Mouse (Mus musculus): ENCODE data around the gene Vkorc1l1. TPM values are rescaled to one million over a fixed set of nuclear protein-coding genes. Genes with fewer than 3 reads are reported as not detected.
"Not testable (repeated sequence)": the region's sequence is repeated elsewhere in the genome, so short reads cannot be mapped to it uniquely, and the experiment has no call there.

The Vkorc1l1 gene
- polyA plus RNA-seq, 1 experiment from 2014 or later = 32.4 TPM

DNA sequence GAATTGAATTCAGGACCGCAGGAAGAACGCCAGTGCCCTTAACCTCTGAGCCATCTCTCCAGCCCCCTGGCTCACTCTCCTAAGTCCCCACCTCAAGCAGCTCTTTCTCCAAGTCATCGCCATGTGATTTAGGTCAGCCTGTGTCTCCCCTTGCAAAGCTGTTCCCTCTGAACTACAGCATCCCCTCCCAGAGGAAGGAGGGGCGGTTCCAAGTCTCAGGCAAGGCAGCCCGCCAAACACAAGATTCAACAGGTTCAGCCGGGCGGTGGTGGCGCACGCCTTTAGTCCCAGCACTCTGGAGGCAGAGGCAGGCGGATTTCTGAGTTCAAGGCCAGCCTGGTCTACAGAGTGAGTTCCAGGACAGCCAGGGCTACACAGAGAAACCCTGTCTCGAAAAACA, 26.3 kb upstream of the Vkorc1l1 start:
- 87% methylated on average over 11 of the region's 11 CpGs for WGBS
- not testable (repeated sequence) for H3K4me2 ChIP-seq (replicated peaks)

DNA sequence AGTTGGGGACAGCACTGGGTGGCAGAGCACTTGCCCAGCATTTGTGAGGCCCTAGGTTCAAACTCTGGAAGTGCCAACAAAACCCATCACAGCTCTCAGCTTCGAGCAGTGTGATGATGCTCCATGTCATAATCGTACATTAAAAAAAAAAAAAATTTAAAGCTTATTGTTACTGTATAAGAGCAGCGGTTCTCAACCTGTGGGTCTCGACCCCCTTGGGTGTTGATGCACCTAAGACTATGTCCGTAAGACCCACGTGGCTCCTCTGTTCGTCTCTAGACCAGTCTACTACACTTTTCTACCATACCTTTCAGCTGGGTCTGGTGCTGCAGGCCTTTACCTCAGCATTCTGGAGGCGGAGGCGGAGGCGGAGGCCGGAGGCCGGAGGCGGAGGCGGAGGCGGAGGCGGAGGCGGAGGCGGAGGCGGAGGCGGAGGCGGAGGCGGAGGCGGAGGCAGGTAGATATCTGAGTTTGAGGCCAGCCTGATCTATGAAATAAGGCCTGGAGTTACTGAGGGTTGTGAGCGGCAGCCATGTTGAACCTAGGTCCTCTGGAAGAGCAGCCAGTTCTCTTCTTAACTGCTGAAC, 23.6 kb upstream of the Vkorc1l1 start:
- no peak overlapping the region for H3K4me3 ChIP-seq (replicated peaks; ENCODE audit: low read length)

More for the DNA sequence above, 26.3 kb upstream of the Vkorc1l1 start:
- ATAC-seq (ENCODE audit: low FRiP score); H3K4me1 ChIP-seq (replicated peaks; ENCODE audit: control insufficient read depth, insufficient read depth, low read length); H3K9me3 ChIP-seq (ENCODE audit: control insufficient read depth, low read length); H3K36me3 ChIP-seq (replicated peaks; ENCODE audit: control insufficient read depth, insufficient read depth); H3K9ac ChIP-seq; DNase-seq (ENCODE audit: low spot score); H3K4me3 ChIP-seq (replicated peaks; ENCODE audit: low read length); H3K27ac ChIP-seq; H3K27me3 ChIP-seq (ENCODE audit: control insufficient read depth, insufficient read depth, low read length): not testable (repeated sequence)

GRCm38 (mm10) chr5:129918752-129919151, 23.0 kb upstream of the Vkorc1l1 start:
- H3K27me3 ChIP-seq (ENCODE audit: control insufficient read depth, insufficient read depth, low read length) = no peaks in the 10 kb centered on the region
- WGBS = 85% methylated on average over 9 of the region's 9 CpGs
- ATAC-seq (ENCODE audit: low FRiP score) = no peak
- H3K9me3 ChIP-seq (ENCODE audit: control insufficient read depth, low read length) = no peaks in the 10 kb centered on the region
- no peak overlapping the region for H3K27ac ChIP-seq
- H3K4me3 ChIP-seq (replicated peaks; ENCODE audit: low read length) = no peak overlapping the region
- H3K36me3 ChIP-seq (replicated peaks; ENCODE audit: control insufficient read depth, insufficient read depth) = no peaks in the 10 kb centered on the region
- no peak overlapping the region for H3K4me2 ChIP-seq (replicated peaks)
- no peaks in the 10 kb centered on the region for H3K4me1 ChIP-seq (replicated peaks; ENCODE audit: control insufficient read depth, insufficient read depth, low read length)
- DNase-seq (ENCODE audit: low spot score) = no peak
- no peak overlapping the region for H3K9ac ChIP-seq

More for the DNA sequence above, 23.6 kb upstream of the Vkorc1l1 start:
- no peak overlapping the region for H3K27ac ChIP-seq
- no peaks in the 10 kb centered on the region for H3K36me3 ChIP-seq (replicated peaks; ENCODE audit: control insufficient read depth, insufficient read depth)
- DNase-seq (ENCODE audit: low spot score) (no peak), ATAC-seq (ENCODE audit: low FRiP score) (no peak)
- 92% methylated on average over 24 of the region's 24 CpGs for WGBS
- H3K4me1 ChIP-seq (replicated peaks; ENCODE audit: control insufficient read depth, insufficient read depth, low read length) = no peaks in the 10 kb centered on the region
- H3K9ac ChIP-seq = no peak overlapping the region
- H3K4me2 ChIP-seq (replicated peaks) = no peak overlapping the region
- H3K27me3 ChIP-seq (ENCODE audit: control insufficient read depth, insufficient read depth, low read length) = no peaks in the 10 kb centered on the region
- no peaks in the 10 kb centered on the region for H3K9me3 ChIP-seq (ENCODE audit: control insufficient read depth, low read length)

- H3K4me1 ChIP-seq (replicated peaks; ENCODE audit: control insufficient read depth, insufficient read depth, low read length) = no peaks in the 10 kb centered on the region
- H3K4me3 ChIP-seq (replicated peaks; ENCODE audit: low read length) = no peak overlapping the region
- no peaks in the 10 kb centered on the region for H3K9me3 ChIP-seq (ENCODE audit: control insufficient read depth, low read length)
- no peak overlapping the region for H3K4me2 ChIP-seq (replicated peaks)
- H3K27ac ChIP-seq = no peak overlapping the region
- 71% methylated on average over 8 of the region's 8 CpGs for WGBS
- no peak overlapping the region for H3K9ac ChIP-seq
- DNase-seq (ENCODE audit: low spot score) = no peak
- H3K27me3 ChIP-seq (ENCODE audit: control insufficient read depth, insufficient read depth, low read length) = no peaks in the 10 kb centered on the region
- no peak for ATAC-seq (ENCODE audit: low FRiP score)
- no peaks in the 10 kb centered on the region for H3K36me3 ChIP-seq (replicated peaks; ENCODE audit: control insufficient read depth, insufficient read depth)
These were observed 22.4 kb upstream of the Vkorc1l1 start for GRCm38 (mm10) chr5:129919320-129919719.

DNA sequence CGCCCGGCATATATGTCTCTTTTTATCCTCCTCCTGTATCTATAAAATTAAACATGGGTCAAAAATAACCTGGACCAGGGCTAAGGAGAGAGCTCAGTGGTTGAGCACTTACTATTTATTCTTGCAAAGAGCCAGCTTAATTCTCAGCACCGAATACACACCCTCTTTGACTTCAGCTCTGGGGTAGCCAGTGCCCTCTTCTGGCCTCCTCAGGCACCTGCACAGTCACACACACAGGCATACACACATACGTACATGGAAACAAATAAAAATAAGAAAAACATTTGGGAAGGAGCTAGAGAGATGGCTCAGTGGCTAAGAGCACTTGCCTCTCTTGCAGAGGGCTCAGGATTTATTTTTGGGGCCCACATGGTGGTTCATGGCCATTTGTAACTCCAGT, 19.8 kb upstream of the Vkorc1l1 start:
- Histone ChIP-seq H3K27ac (no peak overlapping the region), H3K36me3 (replicated peaks; ENCODE audit: control insufficient read depth, insufficient read depth) (no peaks in the 10 kb centered on the region), H3K27me3 (ENCODE audit: control insufficient read depth, insufficient read depth, low read length) (no peaks in the 10 kb centered on the region), H3K4me1 (replicated peaks; ENCODE audit: control insufficient read depth, insufficient read depth, low read length) (no peaks in the 10 kb centered on the region), H3K9me3 (ENCODE audit: control insufficient read depth, low read length) (no peaks in the 10 kb centered on the region), H3K4me3 (replicated peaks; ENCODE audit: low read length) (no peak overlapping the region), H3K4me2 (replicated peaks) (no peak overlapping the region), H3K9ac (no peak overlapping the region)
- whole genome bisulfite sequencing = 97% methylated on average over 4 of the region's 4 CpGs
- ATAC-seq (ENCODE audit: low FRiP score) (no peak), DNase-seq (ENCODE audit: low spot score) (no peak)

DNA sequence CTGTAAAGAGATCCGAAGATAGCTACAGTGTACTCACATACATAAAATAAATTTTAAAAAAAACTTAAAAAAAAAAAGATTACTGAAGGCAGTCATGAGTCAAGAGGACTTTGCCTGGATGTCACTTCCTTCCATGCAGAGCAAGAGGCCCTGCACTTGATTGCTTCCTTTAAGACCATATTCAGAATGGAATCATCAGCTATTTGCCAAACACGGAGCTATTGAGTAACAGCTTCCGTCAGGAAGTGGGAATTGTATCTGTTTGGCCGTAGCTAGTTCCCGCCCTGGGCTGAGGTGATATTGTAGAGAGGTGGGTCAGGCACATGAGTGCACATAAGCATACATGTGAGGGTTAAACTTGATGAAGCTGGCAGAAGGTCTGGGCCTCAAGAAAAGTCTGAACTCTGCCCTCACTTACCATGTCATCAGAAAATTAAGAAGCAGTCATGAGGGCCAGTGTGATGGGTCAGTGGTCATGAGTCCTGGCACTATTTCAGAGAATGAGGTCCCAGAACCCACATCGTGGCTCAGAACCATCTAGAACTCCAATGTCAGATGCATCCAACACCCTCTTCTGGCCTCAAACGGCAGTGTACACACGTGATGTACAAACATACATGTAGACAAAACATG, 16.8 kb upstream of the Vkorc1l1 start:
- 93% methylated on average over 8 of the region's 8 CpGs for WGBS
- no peak overlapping the region for H3K27ac ChIP-seq
- no peaks in the 10 kb centered on the region for H3K36me3 ChIP-seq (replicated peaks; ENCODE audit: control insufficient read depth, insufficient read depth)
- ATAC-seq (ENCODE audit: low FRiP score) (no peak), DNase-seq (ENCODE audit: low spot score) (no peak)
- no peaks in the 10 kb centered on the region for H3K9me3 ChIP-seq (ENCODE audit: control insufficient read depth, low read length)
- H3K4me1 ChIP-seq (replicated peaks; ENCODE audit: control insufficient read depth, insufficient read depth, low read length) = no peaks in the 10 kb centered on the region
- no peak overlapping the region for H3K4me3 ChIP-seq (replicated peaks; ENCODE audit: low read length)
- no peaks in the 10 kb centered on the region for H3K27me3 ChIP-seq (ENCODE audit: control insufficient read depth, insufficient read depth, low read length)
- no peak overlapping the region for H3K4me2 ChIP-seq (replicated peaks)
- no peak overlapping the region for H3K9ac ChIP-seq

GRCm38 (mm10) chr5:129925933-129926332, 15.8 kb upstream of the Vkorc1l1 start:
- H3K27ac ChIP-seq = no peak overlapping the region
- H3K27me3 ChIP-seq (ENCODE audit: control insufficient read depth, insufficient read depth, low read length) = no peaks in the 10 kb centered on the region
- H3K4me2 ChIP-seq (replicated peaks) = no peak overlapping the region
- no peak overlapping the region for H3K9ac ChIP-seq
- 82% methylated on average over 5 of the region's 5 CpGs for WGBS
- no peak overlapping the region for H3K4me3 ChIP-seq (replicated peaks; ENCODE audit: low read length)
- no peaks in the 10 kb centered on the region for H3K4me1 ChIP-seq (replicated peaks; ENCODE audit: control insufficient read depth, insufficient read depth, low read length)
- no peak for DNase-seq (ENCODE audit: low spot score)
- no peaks in the 10 kb centered on the region for H3K36me3 ChIP-seq (replicated peaks; ENCODE audit: control insufficient read depth, insufficient read depth)
- ATAC-seq (ENCODE audit: low FRiP score) = no peak
- no peaks in the 10 kb centered on the region for H3K9me3 ChIP-seq (ENCODE audit: control insufficient read depth, low read length)

DNA sequence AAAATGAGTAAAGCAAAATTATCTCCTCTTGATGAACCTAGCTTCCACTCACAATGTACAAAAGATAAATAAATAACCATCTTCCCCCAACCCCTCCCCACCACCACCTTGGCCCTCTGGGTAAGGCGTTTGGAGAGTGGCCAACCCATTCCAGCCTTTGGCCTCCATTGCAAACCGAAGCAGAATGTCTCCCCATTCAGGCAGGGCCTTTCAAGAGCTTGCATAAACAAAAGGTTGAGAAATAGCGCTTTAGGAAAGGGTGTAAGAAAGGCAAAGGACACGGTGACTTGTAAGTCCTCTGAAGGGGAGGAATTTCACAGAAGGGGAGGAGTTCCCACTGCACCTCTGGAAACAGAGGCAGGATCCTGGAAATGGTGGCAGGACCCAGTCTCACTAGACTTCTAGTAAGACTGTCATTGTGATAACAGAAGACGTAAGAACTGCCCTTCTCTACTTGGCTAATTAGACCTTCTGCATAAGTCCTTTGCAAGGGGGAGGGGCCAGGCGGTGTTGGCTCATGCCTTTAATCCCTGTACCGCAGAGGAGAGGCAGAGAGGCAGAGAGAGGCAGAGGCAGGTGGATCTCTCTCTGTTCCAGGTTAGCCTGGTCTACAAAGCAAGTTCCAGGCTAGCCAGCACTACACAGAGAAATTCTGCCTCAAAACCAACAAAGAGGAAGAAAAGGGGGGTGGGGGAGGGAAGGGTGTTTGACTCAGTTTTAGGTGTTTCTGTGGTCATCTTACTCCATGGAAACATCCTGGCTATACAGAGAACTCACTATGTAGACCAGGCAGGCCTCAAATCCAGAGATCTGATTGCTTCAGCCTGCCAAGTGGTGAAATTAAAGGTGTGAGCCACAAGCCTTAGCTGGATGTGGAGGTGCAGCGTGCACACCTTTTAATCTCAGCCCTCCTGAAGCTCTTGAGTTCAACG, 11.6 kb upstream of the Vkorc1l1 start:
- no peak overlapping the region for H3K27ac ChIP-seq
- H3K4me1 ChIP-seq (replicated peaks; ENCODE audit: control insufficient read depth, insufficient read depth, low read length) = no peaks in the 10 kb centered on the region
- no peak overlapping the region for H3K9ac ChIP-seq
- H3K4me3 ChIP-seq (replicated peaks; ENCODE audit: low read length) = no peak overlapping the region
- DNase-seq (ENCODE audit: low spot score) (no peak), ATAC-seq (ENCODE audit: low FRiP score) (no peak)
- no peaks in the 10 kb centered on the region for H3K27me3 ChIP-seq (ENCODE audit: control insufficient read depth, insufficient read depth, low read length)
- H3K9me3 ChIP-seq (ENCODE audit: control insufficient read depth, low read length) = no peaks in the 10 kb centered on the region
- no peaks in the 10 kb centered on the region for H3K36me3 ChIP-seq (replicated peaks; ENCODE audit: control insufficient read depth, insufficient read depth)
- 45% methylated on average over 9 of the region's 9 CpGs for WGBS
- no peak overlapping the region for H3K4me2 ChIP-seq (replicated peaks)

DNA sequence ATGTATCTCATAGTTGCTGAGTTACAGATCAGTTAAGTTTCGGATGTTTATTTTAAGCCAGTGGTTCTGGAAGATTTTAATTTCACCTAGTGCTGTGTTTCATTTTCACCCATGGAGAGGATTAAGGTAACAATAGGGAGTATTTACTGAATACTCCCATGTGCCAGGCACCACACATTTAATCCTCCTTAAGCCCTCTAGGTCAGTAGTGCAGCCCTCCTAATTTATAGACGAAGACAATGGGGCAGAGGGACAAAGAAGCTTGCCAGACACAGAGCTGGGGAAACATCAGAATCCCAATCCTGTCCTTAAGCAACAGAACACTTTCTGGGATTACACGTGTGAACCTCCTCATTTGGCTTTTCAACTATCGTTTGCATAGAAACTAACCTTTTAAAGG, 4.8 kb upstream of the Vkorc1l1 start:
- no peak overlapping the region for H3K4me2 ChIP-seq (replicated peaks)
- DNase-seq (ENCODE audit: low spot score) (no peak), ATAC-seq (ENCODE audit: low FRiP score) (no peak)
- H3K27ac ChIP-seq = no peak overlapping the region
- H3K36me3 ChIP-seq (replicated peaks; ENCODE audit: control insufficient read depth, insufficient read depth) = no peaks in the 10 kb centered on the region
- H3K4me3 ChIP-seq (replicated peaks; ENCODE audit: low read length) = no peak overlapping the region
- no peaks in the 10 kb centered on the region for H3K9me3 ChIP-seq (ENCODE audit: control insufficient read depth, low read length)
- H3K9ac ChIP-seq = no peak overlapping the region
- 45% methylated on average over 4 of the region's 4 CpGs for whole genome bisulfite sequencing
- no peaks in the 10 kb centered on the region for H3K27me3 ChIP-seq (ENCODE audit: control insufficient read depth, insufficient read depth, low read length)
- no peaks in the 10 kb centered on the region for H3K4me1 ChIP-seq (replicated peaks; ENCODE audit: control insufficient read depth, insufficient read depth, low read length)
